Mouse (Mus musculus): Measurements from ENCODE around the gene Macrod2. TPM values are rescaled to one million over a fixed set of nuclear protein-coding genes. Genes with fewer than 3 reads are reported as not detected.

The Macrod2 gene
- polyA plus RNA-seq, 1 experiment from 2014 or later, result 31.9 TPM

DNA sequence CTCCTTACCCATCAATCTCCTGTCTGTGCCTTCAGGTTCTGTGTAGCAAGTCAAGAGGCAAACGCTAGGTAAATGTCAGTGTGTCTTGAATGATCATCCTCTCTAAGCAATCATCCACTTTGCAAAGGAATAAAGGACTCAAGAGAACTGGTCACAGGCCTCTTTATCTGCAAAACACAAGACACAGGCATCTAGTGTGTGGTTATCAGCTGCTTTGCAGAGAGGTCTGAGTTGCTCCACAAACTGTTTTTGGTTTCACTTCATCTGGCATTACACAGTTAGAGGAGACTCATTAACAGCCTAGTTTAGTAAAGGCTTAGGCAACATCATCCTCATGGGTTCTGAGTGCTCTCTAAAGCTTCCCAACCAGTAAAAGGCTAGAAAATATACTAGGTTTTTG, 2004.4 kb downstream of the Macrod2 start:
- Histone ChIP-seq H3K27ac (replicated peaks) (no peak overlapping the region), H3K4me3 (ENCODE audit: low read depth, low read length) (no peak overlapping the region), H3K4me1 (replicated peaks; ENCODE audit: control insufficient read depth, insufficient read depth) (no peaks in the 10 kb centered on the region), H3K9ac (ENCODE audit: low read length) (no peak overlapping the region), H3K4me2 (replicated peaks; ENCODE audit: low read depth) (no peak overlapping the region), H3K36me3 (ENCODE audit: control insufficient read depth, insufficient read depth, low read length) (no peaks in the 10 kb centered on the region), H3K9me3 (ENCODE audit: control insufficient read depth, low read length) (no peaks in the 10 kb centered on the region), H3K27me3 (ENCODE audit: control insufficient read depth, insufficient read depth, low read length) (no peaks in the 10 kb centered on the region)
- TF ChIP-seq EP300 (optimal IDR thresholded peaks at IDR 0.05), result no peak
- DNase-seq (ENCODE audit: low spot score) (no peak), ATAC-seq (ENCODE audit: low FRiP score, low TSS enrichment) (no peak)
- 16% methylated on average over 1 of the region's 1 CpGs for WGBS

DNA sequence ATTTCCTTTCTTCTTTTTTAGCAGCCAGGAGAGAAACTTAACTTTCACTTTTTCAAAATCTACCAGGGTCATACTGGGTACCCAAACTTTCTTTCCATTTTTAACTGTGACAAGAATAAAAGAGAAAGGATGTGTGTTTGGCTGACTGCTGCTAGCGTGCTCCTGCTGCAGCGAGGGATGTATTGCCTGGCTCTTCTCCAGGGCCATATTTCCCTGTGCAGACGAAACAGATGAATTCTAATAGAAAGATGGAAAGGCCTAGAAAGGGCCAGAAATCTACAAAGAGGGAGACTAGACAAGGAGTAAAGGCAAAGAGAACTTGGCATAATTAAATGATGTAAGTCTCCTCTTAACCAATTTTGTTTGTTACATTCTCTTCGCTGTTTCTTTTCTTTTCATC, 2005.7 kb downstream of the Macrod2 start:
- Histone ChIP-seq H3K36me3 (ENCODE audit: control insufficient read depth, insufficient read depth, low read length) (no peaks in the 10 kb centered on the region), H3K9me3 (ENCODE audit: control insufficient read depth, low read length) (no peaks in the 10 kb centered on the region), H3K4me2 (replicated peaks; ENCODE audit: low read depth) (no peak overlapping the region), H3K9ac (ENCODE audit: low read length) (no peak overlapping the region), H3K27ac (replicated peaks) (no peak overlapping the region), H3K27me3 (ENCODE audit: control insufficient read depth, insufficient read depth, low read length) (no peaks in the 10 kb centered on the region), H3K4me3 (ENCODE audit: low read depth, low read length) (no peak overlapping the region), H3K4me1 (replicated peaks; ENCODE audit: control insufficient read depth, insufficient read depth) (no peaks in the 10 kb centered on the region)
- ATAC-seq (ENCODE audit: low FRiP score, low TSS enrichment) (no peak), DNase-seq (ENCODE audit: low spot score) (no peak)
- TF ChIP-seq CTCF (IDR thresholded peaks at IDR 0.05; ENCODE audit: low read depth), result no peak
- TF ChIP-seq EP300 (optimal IDR thresholded peaks at IDR 0.05), result no peak
- WGBS, result 54% methylated on average over 4 of the region's 4 CpGs

DNA sequence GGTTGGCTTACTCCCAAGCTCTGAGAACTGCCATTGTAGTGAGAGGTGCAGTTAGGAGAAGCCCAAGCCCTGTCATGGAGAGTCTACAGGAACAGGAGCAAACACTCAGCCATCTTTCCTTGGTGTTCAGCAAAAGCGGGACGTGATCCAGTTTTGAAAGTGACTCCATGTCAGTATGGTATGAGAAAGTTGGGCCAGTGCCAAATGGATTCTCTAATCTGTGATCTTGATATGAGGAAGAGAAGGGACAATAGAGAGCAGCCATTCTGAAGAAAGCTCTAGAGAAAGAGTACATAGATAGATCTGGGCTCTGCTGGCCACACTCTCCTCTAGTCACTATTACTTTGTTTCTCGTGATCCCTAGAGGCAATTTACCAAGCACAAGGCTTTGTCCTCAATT, 2006.2 kb downstream of the Macrod2 start:
- Histone ChIP-seq H3K4me3 (ENCODE audit: low read depth, low read length) (no peak overlapping the region), H3K4me2 (replicated peaks; ENCODE audit: low read depth) (no peak overlapping the region), H3K9me3 (ENCODE audit: control insufficient read depth, low read length) (no peaks in the 10 kb centered on the region), H3K4me1 (replicated peaks; ENCODE audit: control insufficient read depth, insufficient read depth) (no peaks in the 10 kb centered on the region), H3K27me3 (ENCODE audit: control insufficient read depth, insufficient read depth, low read length) (no peaks in the 10 kb centered on the region), H3K27ac (replicated peaks) (no peak overlapping the region), H3K9ac (ENCODE audit: low read length) (no peak overlapping the region), H3K36me3 (ENCODE audit: control insufficient read depth, insufficient read depth, low read length) (no peaks in the 10 kb centered on the region)
- ATAC-seq (ENCODE audit: low FRiP score, low TSS enrichment) (no peak), DNase-seq (ENCODE audit: low spot score) (no peak)
- TF ChIP-seq EP300 (optimal IDR thresholded peaks at IDR 0.05) (no peak), CTCF (IDR thresholded peaks at IDR 0.05; ENCODE audit: low read depth) (no peak)
- 86% methylated on average over 3 of the region's 3 CpGs for WGBS

DNA sequence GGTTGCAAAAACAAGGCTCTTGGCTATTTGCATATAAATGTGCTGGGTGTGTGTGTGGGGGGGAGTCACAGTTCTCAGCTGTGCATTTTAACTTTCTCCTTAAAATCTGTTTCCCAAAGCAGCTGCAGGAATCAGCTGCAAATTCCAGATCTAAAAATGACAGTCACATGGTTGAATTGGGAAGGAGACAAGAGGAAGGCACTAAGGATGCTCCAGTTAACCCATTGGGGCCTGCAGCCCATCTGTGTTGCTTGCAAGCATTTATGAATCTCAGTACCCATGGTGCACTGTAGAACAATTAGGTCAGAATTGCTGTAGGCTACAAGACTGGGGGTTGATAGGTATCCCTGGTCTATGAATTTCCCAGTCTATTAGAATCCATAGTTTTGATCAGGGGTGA, 2008.3 kb downstream of the Macrod2 start:
- Histone ChIP-seq H3K4me1 (replicated peaks; ENCODE audit: control insufficient read depth, insufficient read depth) (no peaks in the 10 kb centered on the region), H3K9me3 (ENCODE audit: control insufficient read depth, low read length) (no peaks in the 10 kb centered on the region), H3K27me3 (ENCODE audit: control insufficient read depth, insufficient read depth, low read length) (no peaks in the 10 kb centered on the region), H3K36me3 (ENCODE audit: control insufficient read depth, insufficient read depth, low read length) (no peaks in the 10 kb centered on the region), H3K27ac (replicated peaks) (no peak overlapping the region), H3K4me2 (replicated peaks; ENCODE audit: low read depth) (no peak overlapping the region), H3K4me3 (ENCODE audit: low read depth, low read length) (no peak overlapping the region), H3K9ac (ENCODE audit: low read length) (no peak overlapping the region)
- TF ChIP-seq CTCF (IDR thresholded peaks at IDR 0.05; ENCODE audit: low read depth) (no peak), EP300 (optimal IDR thresholded peaks at IDR 0.05) (no peak)
- no peak for DNase-seq (ENCODE audit: low spot score)
- no peak for ATAC-seq (ENCODE audit: low FRiP score, low TSS enrichment)

DNA sequence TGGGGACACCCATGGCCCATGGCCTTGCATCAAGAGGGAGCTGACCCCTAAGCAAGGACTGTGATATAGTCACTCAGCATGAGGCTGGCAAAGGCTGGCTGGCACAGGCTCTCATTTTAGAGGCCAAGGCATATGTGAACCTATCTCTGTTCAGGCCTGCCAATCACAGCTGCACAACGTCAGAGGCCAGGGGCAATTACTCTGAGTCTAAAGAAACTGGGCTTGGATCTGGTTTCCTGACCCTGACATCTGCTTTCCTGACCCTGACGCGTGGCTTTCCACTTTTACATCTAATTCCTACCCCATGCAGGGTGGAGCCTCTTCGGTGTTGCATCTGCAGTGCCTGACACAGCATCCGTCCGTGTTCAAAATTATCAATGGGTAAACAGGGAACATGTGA, 2009.2 kb downstream of the Macrod2 start:
- TF ChIP-seq EP300 (optimal IDR thresholded peaks at IDR 0.05) (no peak), CTCF (IDR thresholded peaks at IDR 0.05; ENCODE audit: low read depth) (no peak)
- ATAC-seq (ENCODE audit: low FRiP score, low TSS enrichment), result no peak
- H3K4me2 ChIP-seq (replicated peaks; ENCODE audit: low read depth), result no peak overlapping the region
- no peaks in the 10 kb centered on the region for H3K9me3 ChIP-seq (ENCODE audit: control insufficient read depth, low read length)
- no peaks in the 10 kb centered on the region for H3K4me1 ChIP-seq (replicated peaks; ENCODE audit: control insufficient read depth, insufficient read depth)
- DNase-seq (ENCODE audit: low spot score), result no peak
- WGBS, result 57% methylated on average over 6 of the region's 6 CpGs
- no peak overlapping the region for H3K4me3 ChIP-seq (ENCODE audit: low read depth, low read length)
- H3K27ac ChIP-seq (replicated peaks), result no peak overlapping the region
- H3K36me3 ChIP-seq (ENCODE audit: control insufficient read depth, insufficient read depth, low read length), result no peaks in the 10 kb centered on the region
- H3K27me3 ChIP-seq (ENCODE audit: control insufficient read depth, insufficient read depth, low read length), result no peaks in the 10 kb centered on the region
- H3K9ac ChIP-seq (ENCODE audit: low read length), result no peak overlapping the region

DNA sequence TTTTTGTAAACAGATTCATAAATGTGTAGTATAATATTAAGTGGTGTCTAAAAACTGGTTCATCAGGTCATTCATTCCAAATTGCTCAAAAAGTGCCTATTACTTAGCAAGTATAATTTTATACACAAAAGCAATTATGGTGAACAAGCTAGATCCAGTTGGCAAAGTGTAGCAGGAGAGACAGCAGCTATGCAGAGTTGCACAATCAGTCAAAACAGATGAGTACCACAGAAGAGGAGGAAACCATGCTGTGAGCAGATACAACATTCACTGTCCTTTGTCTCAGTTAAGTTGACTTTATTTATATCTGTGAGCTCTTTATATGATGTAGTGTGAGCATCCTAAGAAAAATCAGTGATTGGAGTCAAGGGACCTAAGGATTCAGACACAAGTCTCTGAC, 2012.2 kb downstream of the Macrod2 start:
- H3K36me3 ChIP-seq (ENCODE audit: control insufficient read depth, insufficient read depth, low read length), result no peaks in the 10 kb centered on the region
- H3K9me3 ChIP-seq (ENCODE audit: control insufficient read depth, low read length), result no peaks in the 10 kb centered on the region
- no peaks in the 10 kb centered on the region for H3K27me3 ChIP-seq (ENCODE audit: control insufficient read depth, insufficient read depth, low read length)
- no peak overlapping the region for H3K27ac ChIP-seq (replicated peaks)
- H3K9ac ChIP-seq (ENCODE audit: low read length), result no peak overlapping the region
- no peak overlapping the region for H3K4me2 ChIP-seq (replicated peaks; ENCODE audit: low read depth)
- no peak for TF ChIP-seq CTCF (IDR thresholded peaks at IDR 0.05; ENCODE audit: low read depth)
- no peak for TF ChIP-seq EP300 (optimal IDR thresholded peaks at IDR 0.05)
- H3K4me3 ChIP-seq (ENCODE audit: low read depth, low read length), result no peak overlapping the region
- DNase-seq (ENCODE audit: low spot score), result no peak
- ATAC-seq (ENCODE audit: low FRiP score, low TSS enrichment), result no peak
- H3K4me1 ChIP-seq (replicated peaks; ENCODE audit: control insufficient read depth, insufficient read depth), result no peaks in the 10 kb centered on the region

Data from stomach, postnatal 0 days (tissue).